Mouse (Mus musculus): ENCODE results near the gene Adss.

- no peak for TF ChIP-seq EP300 (IDR thresholded peaks at IDR 0.05; ENCODE audit: insufficient read depth, low read depth, low read length)
- no peak for TF ChIP-seq CTCF (IDR thresholded peaks at IDR 0.05)
- no peak for TF ChIP-seq POLR2A (IDR thresholded peaks at IDR 0.05; ENCODE audit: insufficient read depth, low read depth, low read length)
Measured at GRCm38 (mm10) chr1:177717057-177717835, 79.1 kb downstream of the Adss start.
